Mouse (Mus musculus) C2C12 (cell line): ENCODE measurements around the gene Tmtc2. TPM values are rescaled to one million over a fixed set of nuclear protein-coding genes. Genes with fewer than 3 reads are reported as not detected.

ENCODE experiments used
- H3K27me3 ChIP-seq: one replicate; pipeline ENCODE4 v1.6.1; 2011; ENCODE audit not compliant: control insufficient read depth, insufficient read depth, insufficient read length
- H3K36me3 ChIP-seq: one replicate; pipeline ENCODE4 v1.6.1; 2011; ENCODE audit not compliant: control insufficient read depth, insufficient read depth
- H3K4me3 ChIP-seq: one replicate; pipeline ENCODE4 v1.5.1; 2011; ENCODE audit warnings: mild to moderate bottlenecking, control low read depth; ENCODE audit not compliant: poor library complexity, insufficient read depth, severe bottlenecking
- H3K79me2 ChIP-seq: one replicate; pipeline ENCODE4 v1.6.1; 2011; ENCODE audit not compliant: control insufficient read depth, insufficient read depth
- H3K79me3 ChIP-seq: one replicate; pipeline ENCODE4 v1.6.1; 2011; ENCODE audit warnings: low read depth, control low read depth
- H3ac ChIP-seq: one replicate; pipeline ENCODE3; 2011; ENCODE audit warnings: low read depth; ENCODE audit not compliant: control insufficient read depth, insufficient read length
- CEBPB ChIP-seq: IDR thresholded peaks from one replicate; pipeline ENCODE4 v1.6.1; 2011; ENCODE audit warnings: low read depth, mild to moderate bottlenecking, control low read depth, moderate library complexity
- CTCF ChIP-seq: IDR thresholded peaks from one replicate; pipeline ENCODE4 v1.5.1; 2011; ENCODE audit not compliant: control insufficient read depth, insufficient read depth, insufficient read length
- FOSL1 ChIP-seq: IDR thresholded peaks from one replicate; pipeline ENCODE4 v1.8.0; 2011; ENCODE audit warnings: mild to moderate bottlenecking, low read length; ENCODE audit not compliant: poor library complexity, insufficient read depth, severe bottlenecking
- MAX ChIP-seq: IDR thresholded peaks from one replicate; pipeline ENCODE4 v1.6.1; 2011; ENCODE audit warnings: mild to moderate bottlenecking, control low read depth
- MYOD1 ChIP-seq: IDR thresholded peaks from one replicate; pipeline ENCODE4 v1.6.1; 2011; ENCODE audit warnings: low read depth; ENCODE audit not compliant: control insufficient read depth, insufficient read length
- MYOG ChIP-seq: IDR thresholded peaks from one replicate; pipeline ENCODE4 v1.6.1; 2011; ENCODE audit not compliant: control insufficient read depth, insufficient read length; ENCODE audit errors: extremely low read depth
- USF1 ChIP-seq: IDR thresholded peaks from one replicate; pipeline ENCODE4 v1.6.1; 2011; ENCODE audit warnings: low read depth, mild to moderate bottlenecking, control low read depth, moderate library complexity
- polyA plus RNA-seq: library from polyadenylated mRNA; unstranded; fragments of >200 nt; fragmentation: generic; extraction: Trizol; gene quantifications from one replicate; pipeline ENCODE4 v1.2.1, GENCODE M21; 2012; ENCODE audit warnings: missing spikeins

Tmtc2 gene
- polyA plus RNA-seq, 1 experiment = 0.25 TPM

GRCm38 (mm10) chr10:105195377-105195776 is 378.9 kb downstream of the Tmtc2 start:
- no peaks in the 10 kb centered on the region for H3K79me3 ChIP-seq
- H3K36me3 ChIP-seq = no peaks in the 10 kb centered on the region
- no peaks in the 10 kb centered on the region for H3K79me2 ChIP-seq
- no peak overlapping the region for H3ac ChIP-seq
- TF ChIP-seq USF1 = no peak
- no peaks in the 10 kb centered on the region for H3K27me3 ChIP-seq
- no peak overlapping the region for H3K4me3 ChIP-seq

- no peaks in the 10 kb centered on the region for H3K79me2 ChIP-seq
- no peaks in the 10 kb centered on the region for H3K36me3 ChIP-seq
- H3ac ChIP-seq = no peak overlapping the region
- H3K4me3 ChIP-seq = no peak overlapping the region
- H3K27me3 ChIP-seq = no peaks in the 10 kb centered on the region
- TF ChIP-seq USF1 (no peak), CEBPB (no peak), MYOG (no peak), MAX (no peak), FOSL1 (no peak), CTCF (no peak), MYOD1 (no peak)
- H3K79me3 ChIP-seq = no peaks in the 10 kb centered on the region
These were observed 380.3 kb downstream of the Tmtc2 start for GRCm38 (mm10) chr10:105193756-105194460.

- Histone ChIP-seq H3K79me2 (no peaks in the 10 kb centered on the region), H3ac (no peak overlapping the region), H3K79me3 (no peaks in the 10 kb centered on the region), H3K27me3 (no peaks in the 10 kb centered on the region), H3K4me3 (no peak overlapping the region), H3K36me3 (no peaks in the 10 kb centered on the region)
- TF ChIP-seq CEBPB (no peak), MAX (no peak)
These were observed 382.2 kb downstream of the Tmtc2 start for GRCm38 (mm10) chr10:105192071-105192470.

- no peaks in the 10 kb centered on the region for H3K79me3 ChIP-seq
- TF ChIP-seq MYOG = no peak
- TF ChIP-seq MYOD1 = no peak
- TF ChIP-seq USF1 = no peak
- TF ChIP-seq CTCF = no peak
- TF ChIP-seq FOSL1 = no peak
- no peak for TF ChIP-seq CEBPB
- no peak for TF ChIP-seq MAX
- no peak overlapping the region for H3K4me3 ChIP-seq
- no peaks in the 10 kb centered on the region for H3K79me2 ChIP-seq
- no peak overlapping the region for H3ac ChIP-seq
- H3K27me3 ChIP-seq = no peaks in the 10 kb centered on the region
- no peaks in the 10 kb centered on the region for H3K36me3 ChIP-seq
These were observed 384.5 kb downstream of the Tmtc2 start for GRCm38 (mm10) chr10:105189746-105190145.

GRCm38 (mm10) chr10:105186636-105187035 is 387.6 kb downstream of the Tmtc2 start:
- Histone ChIP-seq H3K4me3 (no peak overlapping the region), H3ac (no peak overlapping the region), H3K79me3 (no peaks in the 10 kb centered on the region), H3K27me3 (no peaks in the 10 kb centered on the region), H3K79me2 (no peaks in the 10 kb centered on the region), H3K36me3 (no peaks in the 10 kb centered on the region)
- TF ChIP-seq MYOD1 = no peak
- no peak for TF ChIP-seq MAX
- no peak for TF ChIP-seq FOSL1
- no peak for TF ChIP-seq CTCF
- no peak for TF ChIP-seq USF1
- TF ChIP-seq MYOG = no peak
- TF ChIP-seq CEBPB = no peak

GRCm38 (mm10) chr10:105168443-105169102 is 405.7 kb downstream of the Tmtc2 start:
- no peaks in the 10 kb centered on the region for H3K79me3 ChIP-seq
- no peaks in the 10 kb centered on the region for H3K79me2 ChIP-seq
- TF ChIP-seq MAX (no peak), MYOD1 (no peak), MYOG (no peak), USF1 (no peak), CEBPB (no peak), FOSL1 (no peak), CTCF (no peak)
- H3K36me3 ChIP-seq = no peaks in the 10 kb centered on the region
- no peak overlapping the region for H3K4me3 ChIP-seq
- no peak overlapping the region for H3ac ChIP-seq
- no peaks in the 10 kb centered on the region for H3K27me3 ChIP-seq
